Mouse (Mus musculus) right cerebral cortex, adult 18-20 months (tissue): ENCODE measurements at regions not wholly inside any gene's neighbourhood (a gene's known extent, or its start where the extent isn't known, plus 50 kb on each side); places are given as distances from the start of the nearest gene placed in this dataset.

ENCODE experiments used
- DNase-seq: peaks from one replicate; pipeline ENCODE4 v3.0.0; 2022; ENCODE audit warnings: mixed read lengths

GRCm38 (mm10) chr12:70523379-70523778 lies 70.5 kb downstream of the Tmx1 start:
- no peak for DNase-seq

- no peak for DNase-seq
Observed at GRCm38 (mm10) chr12:70524703-70525102, 71.8 kb downstream of the Tmx1 start.

GRCm38 (mm10) chr12:70531661-70532060 lies 78.8 kb downstream of the Tmx1 start:
- no peak for DNase-seq

GRCm38 (mm10) chr12:70532225-70532624 lies 79.3 kb downstream of the Tmx1 start:
- DNase-seq: no peak

GRCm38 (mm10) chr12:70532843-70533242 lies 79.9 kb downstream of the Tmx1 start:
- DNase-seq: no peak

- DNase-seq: no peak
Observed at GRCm38 (mm10) chr12:70533375-70533935, 80.6 kb downstream of the Tmx1 start.

GRCm38 (mm10) chr12:70539124-70539523 lies 86.2 kb downstream of the Tmx1 start:
- DNase-seq: no peak

GRCm38 (mm10) chr12:70539856-70540255 lies 87.0 kb downstream of the Tmx1 start:
- DNase-seq: no peak

- DNase-seq: no peak
Observed at GRCm38 (mm10) chr12:70541432-70541831, 88.5 kb downstream of the Tmx1 start.

GRCm38 (mm10) chr12:70543299-70543698 lies 90.4 kb downstream of the Tmx1 start:
- no peak for DNase-seq

GRCm38 (mm10) chr12:70544326-70544725 lies 91.4 kb downstream of the Tmx1 start:
- DNase-seq: no peak

GRCm38 (mm10) chr12:70544850-70545510 lies 92.1 kb downstream of the Tmx1 start:
- DNase-seq: peak; percentile 52

- no peak for DNase-seq
Observed at GRCm38 (mm10) chr12:70547199-70547598, 94.3 kb downstream of the Tmx1 start.

- DNase-seq: no peak
Observed at GRCm38 (mm10) chr12:70549296-70549695, 96.4 kb downstream of the Tmx1 start.

GRCm38 (mm10) chr12:70553866-70554265 lies 101.0 kb downstream of the Tmx1 start:
- DNase-seq: no peak

GRCm38 (mm10) chr12:70554586-70554985 lies 101.7 kb downstream of the Tmx1 start:
- DNase-seq: no peak

GRCm38 (mm10) chr12:70555723-70556122 lies 102.8 kb downstream of the Tmx1 start:
- no peak for DNase-seq

- no peak for DNase-seq
Observed at GRCm38 (mm10) chr12:70556820-70557219, 103.9 kb downstream of the Tmx1 start.

GRCm38 (mm10) chr12:70563446-70563845 lies 110.6 kb downstream of the Tmx1 start:
- DNase-seq: no peak

- DNase-seq: no peak
Observed at GRCm38 (mm10) chr12:70575665-70576064, 122.8 kb downstream of the Tmx1 start.

GRCm38 (mm10) chr12:70577769-70578168 lies 124.9 kb downstream of the Tmx1 start:
- no peak for DNase-seq

- no peak for DNase-seq
Observed at GRCm38 (mm10) chr12:70579328-70579905, 126.5 kb downstream of the Tmx1 start.

GRCm38 (mm10) chr12:70586181-70586580 lies 133.3 kb downstream of the Tmx1 start:
- no peak for DNase-seq

- no peak for DNase-seq
Observed at GRCm38 (mm10) chr12:70588234-70588633, 135.3 kb downstream of the Tmx1 start.
